Mouse (Mus musculus): ENCODE data around the gene S100a5. TPM values are rescaled to one million over a fixed set of nuclear protein-coding genes. Genes with fewer than 3 reads are reported as not detected.

Gene S100a5
- polyA plus RNA-seq, 1 experiment = 0.19 TPM

- H3K79me2 ChIP-seq (ENCODE audit: control insufficient read depth, insufficient read depth) = no peaks in the 10 kb centered on the region
- no peak for TF ChIP-seq MYOD1 (IDR thresholded peaks at IDR 0.05; ENCODE audit: control insufficient read depth in 1 of 3, insufficient read length in 2 of 3, low read depth in 2 of 3)
- no peak for TF ChIP-seq POLR2AphosphoS2 (IDR thresholded peaks at IDR 0.05; ENCODE audit: insufficient read length, low read depth)
- no peak for TF ChIP-seq E2F4 (IDR thresholded peaks at IDR 0.05; ENCODE audit: insufficient read depth)
- no peak for TF ChIP-seq USF1 (IDR thresholded peaks at IDR 0.05; ENCODE audit: low read depth)
- no peak for TF ChIP-seq MYOG (IDR thresholded peaks at IDR 0.05; ENCODE audit: control insufficient read depth in 1 of 3, insufficient read depth in 1 of 3, insufficient read length in 2 of 3, low read depth in 2 of 3)
- no peak for TF ChIP-seq SRF (IDR thresholded peaks at IDR 0.05; ENCODE audit: control insufficient read depth, insufficient read length, low read depth)
- TF ChIP-seq CEBPB (IDR thresholded peaks at IDR 0.05; ENCODE audit: insufficient read depth, poor library complexity, severe bottlenecking) = no peak
- no peak for TF ChIP-seq REST (IDR thresholded peaks at IDR 0.05; ENCODE audit: insufficient read depth, insufficient read length)
- no peak for TF ChIP-seq MAX (IDR thresholded peaks at IDR 0.05; ENCODE audit: low read depth)
- TF ChIP-seq POLR2A (IDR thresholded peaks at IDR 0.05; ENCODE audit: insufficient read length, low read depth) = no peak
- no peak for TF ChIP-seq TCF3 (IDR thresholded peaks at IDR 0.05; ENCODE audit: insufficient read length, low read depth)
- TF ChIP-seq TCF12 (IDR thresholded peaks at IDR 0.05; ENCODE audit: insufficient read depth, poor library complexity, severe bottlenecking) = no peak
- H3K4me2 ChIP-seq (ENCODE audit: low read depth) = no peak overlapping the region
These were observed 41.5 kb downstream of the S100a5 start for GRCm38 (mm10) chr3:90649832-90650231.

GRCm38 (mm10) chr3:90652878-90653508, 44.7 kb downstream of the S100a5 start:
- H3K4me3 ChIP-seq = no peak overlapping the region
- H3K27me3 ChIP-seq (ENCODE audit: control insufficient read depth, insufficient read depth, insufficient read length) = no peaks in the 10 kb centered on the region
- no peak overlapping the region for H3ac ChIP-seq (ENCODE audit: control insufficient read depth, insufficient read length)
- H3K36me3 ChIP-seq (ENCODE audit: control insufficient read depth, insufficient read depth) = no peaks in the 10 kb centered on the region
- no peak for TF ChIP-seq POLR2A (IDR thresholded peaks at IDR 0.05; ENCODE audit: insufficient read length, low read depth)
- TF ChIP-seq SRF (IDR thresholded peaks at IDR 0.05; ENCODE audit: control insufficient read depth, insufficient read length, low read depth) = no peak
- TF ChIP-seq MYOD1 (IDR thresholded peaks at IDR 0.05; ENCODE audit: control insufficient read depth in 1 of 3, insufficient read length in 2 of 3, low read depth in 2 of 3) = no peak
- no peak for TF ChIP-seq MAX (IDR thresholded peaks at IDR 0.05; ENCODE audit: low read depth)
- TF ChIP-seq USF1 (IDR thresholded peaks at IDR 0.05; ENCODE audit: low read depth) = no peak
- TF ChIP-seq POLR2AphosphoS2 (IDR thresholded peaks at IDR 0.05; ENCODE audit: insufficient read length, low read depth) = no peak
- no peak for TF ChIP-seq REST (IDR thresholded peaks at IDR 0.05; ENCODE audit: insufficient read depth, insufficient read length)
- no peak for TF ChIP-seq E2F4 (IDR thresholded peaks at IDR 0.05; ENCODE audit: insufficient read depth)
- no peak for TF ChIP-seq TCF3 (IDR thresholded peaks at IDR 0.05; ENCODE audit: insufficient read length, low read depth)
- no peak overlapping the region for H3K4me2 ChIP-seq (ENCODE audit: low read depth)
- H3K79me2 ChIP-seq (ENCODE audit: control insufficient read depth, insufficient read depth) = no peaks in the 10 kb centered on the region

More at GRCm38 (mm10) chr3:90649832-90650231, 41.5 kb downstream of the S100a5 start:
- Histone ChIP-seq H3K36me3 (ENCODE audit: control insufficient read depth, insufficient read depth) (no peaks in the 10 kb centered on the region), H3K4me3 (no peak overlapping the region), H3ac (ENCODE audit: control insufficient read depth, insufficient read length) (no peak overlapping the region), H3K27me3 (ENCODE audit: control insufficient read depth, insufficient read depth, insufficient read length) (no peaks in the 10 kb centered on the region)

GRCm38 (mm10) chr3:90653717-90654116, 45.4 kb downstream of the S100a5 start, which contains the start of gene S100a7a:
Gene S100a7a, plus strand, starts transcription at chr3:90654017.
- Histone ChIP-seq H3K4me3 (no peak within 1 kb of the TSS), H3K79me2 (ENCODE audit: control insufficient read depth, insufficient read depth) (no peaks in the 10 kb centered on the region), H3K27me3 (ENCODE audit: control insufficient read depth, insufficient read depth, insufficient read length) (no peaks in the 10 kb centered on the region), H3K36me3 (ENCODE audit: control insufficient read depth, insufficient read depth) (no peaks in the 10 kb centered on the region), H3K4me2 (ENCODE audit: low read depth) (no peak within 1 kb of the TSS), H3ac (ENCODE audit: control insufficient read depth, insufficient read length) (no peak within 1 kb of the TSS)
- TF ChIP-seq E2F4 (IDR thresholded peaks at IDR 0.05; ENCODE audit: insufficient read depth) (no peak), TCF12 (IDR thresholded peaks at IDR 0.05; ENCODE audit: insufficient read depth, poor library complexity, severe bottlenecking) (no peak), POLR2A (IDR thresholded peaks at IDR 0.05; ENCODE audit: insufficient read length, low read depth) (no peak), USF1 (IDR thresholded peaks at IDR 0.05; ENCODE audit: low read depth) (no peak), REST (IDR thresholded peaks at IDR 0.05; ENCODE audit: insufficient read depth, insufficient read length) (no peak), MAX (IDR thresholded peaks at IDR 0.05; ENCODE audit: low read depth) (no peak), TCF3 (IDR thresholded peaks at IDR 0.05; ENCODE audit: insufficient read length, low read depth) (no peak), SRF (IDR thresholded peaks at IDR 0.05; ENCODE audit: control insufficient read depth, insufficient read length, low read depth) (no peak), CEBPB (IDR thresholded peaks at IDR 0.05; ENCODE audit: insufficient read depth, poor library complexity, severe bottlenecking) (no peak), MYOD1 (IDR thresholded peaks at IDR 0.05; ENCODE audit: control insufficient read depth in 1 of 3, insufficient read length in 2 of 3, low read depth in 2 of 3) (no peak), POLR2AphosphoS2 (IDR thresholded peaks at IDR 0.05; ENCODE audit: insufficient read length, low read depth) (no peak), MYOG (IDR thresholded peaks at IDR 0.05; ENCODE audit: control insufficient read depth in 1 of 3, insufficient read depth in 1 of 3, insufficient read length in 2 of 3, low read depth in 2 of 3) (no peak)

DNA sequence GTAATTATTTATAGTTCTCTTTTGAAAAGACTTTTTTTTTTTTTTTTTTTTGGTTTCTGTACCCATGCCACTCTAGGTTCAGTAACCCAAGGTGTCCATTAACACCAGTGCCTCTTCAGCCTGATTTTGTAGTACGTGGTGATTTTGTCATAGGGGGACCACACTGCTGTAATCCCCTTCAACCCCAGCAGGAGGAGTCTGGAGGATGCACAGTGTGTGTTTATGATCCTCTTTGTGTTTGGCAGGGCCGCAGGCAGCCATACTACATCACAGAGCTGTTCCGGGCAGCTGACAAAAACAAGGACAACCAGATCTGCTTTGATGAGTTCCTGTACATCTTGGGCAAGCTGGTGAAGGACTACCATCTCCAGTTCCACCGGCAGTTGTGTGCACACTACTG, 49.1 kb downstream of the S100a5 start:
- no peaks in the 10 kb centered on the region for H3K27me3 ChIP-seq (ENCODE audit: control insufficient read depth, insufficient read depth, insufficient read length)
- H3K4me2 ChIP-seq (ENCODE audit: low read depth) = no peak overlapping the region
- no peaks in the 10 kb centered on the region for H3K36me3 ChIP-seq (ENCODE audit: control insufficient read depth, insufficient read depth)
- no peak overlapping the region for H3ac ChIP-seq (ENCODE audit: control insufficient read depth, insufficient read length)
- H3K79me2 ChIP-seq (ENCODE audit: control insufficient read depth, insufficient read depth) = no peaks in the 10 kb centered on the region
- H3K4me3 ChIP-seq = no peak overlapping the region
- TF ChIP-seq MYOD1 (IDR thresholded peaks at IDR 0.05; ENCODE audit: control insufficient read depth in 1 of 3, insufficient read length in 2 of 3, low read depth in 2 of 3) = no peak
- no peak for TF ChIP-seq USF1 (IDR thresholded peaks at IDR 0.05; ENCODE audit: low read depth)
- TF ChIP-seq MAX (IDR thresholded peaks at IDR 0.05; ENCODE audit: low read depth) = no peak
- no peak for TF ChIP-seq MYOG (IDR thresholded peaks at IDR 0.05; ENCODE audit: control insufficient read depth in 1 of 3, insufficient read depth in 1 of 3, insufficient read length in 2 of 3, low read depth in 2 of 3)
- TF ChIP-seq REST (IDR thresholded peaks at IDR 0.05; ENCODE audit: insufficient read depth, insufficient read length) = no peak
- no peak for TF ChIP-seq POLR2A (IDR thresholded peaks at IDR 0.05; ENCODE audit: insufficient read length, low read depth)
- no peak for TF ChIP-seq E2F4 (IDR thresholded peaks at IDR 0.05; ENCODE audit: insufficient read depth)

Measured in myocyte (in vitro differentiated cells).